Mouse (Mus musculus): ENCODE data around the gene S100a10. TPM values are rescaled to one million over a fixed set of nuclear protein-coding genes. Genes with fewer than 3 reads are reported as not detected.
A peak's percentile ranks its signal among the peaks of the same experiment; 100 is the strongest.
"Not testable (repeated sequence)": the region's sequence is repeated elsewhere in the genome, so short reads cannot be mapped to it uniquely, and the experiment has no call there.

Gene S100a10
- polyA plus RNA-seq, 1 experiment from 2014 or later: 516 TPM

- peaks cover 16% of the 10 kb centered on the region for H3K4me1 ChIP-seq
- H3K27me3 ChIP-seq: no peaks in the 10 kb centered on the region
- peak within 1 kb of the TSS; percentile 77 for H3K9ac ChIP-seq
- H3K4me2 ChIP-seq: peak within 1 kb of the TSS; percentile 67
- no peaks in the 10 kb centered on the region for H3K9me3 ChIP-seq (replicated peaks)
- H3K4me3 ChIP-seq (replicated peaks): peak within 1 kb of the TSS; percentile 74
- WGBS: under 1% methylated on average over 38 of the region's 38 CpGs
- peaks cover 13% of the 10 kb centered on the region for H3K36me3 ChIP-seq
- peak; percentile 97 for ATAC-seq (replicated peaks; ENCODE audit: low FRiP score)
- H3K27ac ChIP-seq: peak within 1 kb of the TSS; percentile 97
Observed at GRCm38 (mm10) chr3:93520330-93521193, 34.3 kb upstream of the S100a10 start, which contains the start of gene S100a11. S100a11 (plus strand) TSS chr3:93520488.

DNA sequence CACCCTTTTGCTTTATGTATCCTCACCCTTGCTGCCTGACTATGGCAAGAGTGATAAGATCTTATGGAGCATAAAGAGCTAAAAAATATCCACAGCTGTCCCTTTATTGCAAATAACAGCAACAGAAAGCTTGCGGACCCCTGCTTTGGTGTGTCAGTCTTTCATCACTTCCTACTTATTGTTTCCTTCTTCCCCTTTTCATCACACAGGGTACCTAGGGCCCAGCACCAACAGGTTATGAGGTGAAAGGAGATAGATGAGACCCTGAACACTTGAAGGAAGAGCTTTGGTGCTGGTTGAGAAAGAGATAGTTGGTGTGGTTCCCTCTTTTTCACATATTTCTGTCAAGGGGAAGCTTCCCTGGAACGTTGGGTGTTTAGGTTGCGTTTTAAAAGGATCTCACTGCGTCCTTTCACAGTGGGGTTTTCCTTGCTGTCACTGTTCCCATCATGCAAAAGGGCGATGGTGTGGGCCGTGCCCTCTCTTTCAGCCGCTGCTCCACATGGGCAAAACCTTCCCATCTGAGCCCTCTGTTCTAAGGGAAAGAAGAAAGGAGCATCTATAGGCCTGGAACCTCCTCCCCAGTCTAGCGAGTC lies 33.3 kb upstream of the S100a10 start:
- ATAC-seq (replicated peaks; ENCODE audit: low FRiP score): no peak
- peak overlapping the region; percentile 74 for H3K4me3 ChIP-seq (replicated peaks)
- H3K9ac ChIP-seq: no peak overlapping the region

GRCm38 (mm10) chr3:93522611-93523010 lies 32.3 kb upstream of the S100a10 start:
- Histone ChIP-seq H3K27ac (no peak overlapping the region), H3K27me3 (no peaks in the 10 kb centered on the region), H3K9me3 (replicated peaks) (no peaks in the 10 kb centered on the region), H3K4me1 (peaks cover 16% of the 10 kb centered on the region), H3K9ac (no peak overlapping the region), H3K4me3 (replicated peaks) (peak overlapping the region; percentile 14; the same call in 1 of the 2 replicates), H3K4me2 (peak overlapping the region; percentile 39), H3K36me3 (peaks cover 32% of the 10 kb centered on the region)
- no peak for ATAC-seq (replicated peaks; ENCODE audit: low FRiP score)
- 46% methylated on average over 7 of the region's 7 CpGs for WGBS

More for the DNA sequence above, 33.3 kb upstream of the S100a10 start:
- H3K27ac ChIP-seq: peak overlapping the region; percentile 97
- H3K4me2 ChIP-seq: peak overlapping the region; percentile 67
- no peaks in the 10 kb centered on the region for H3K27me3 ChIP-seq
- peaks cover 16% of the 10 kb centered on the region for H3K4me1 ChIP-seq
- no peaks in the 10 kb centered on the region for H3K9me3 ChIP-seq (replicated peaks)
- H3K36me3 ChIP-seq: peaks cover 23% of the 10 kb centered on the region
- 81% methylated on average over 8 of the region's 8 CpGs for WGBS

DNA sequence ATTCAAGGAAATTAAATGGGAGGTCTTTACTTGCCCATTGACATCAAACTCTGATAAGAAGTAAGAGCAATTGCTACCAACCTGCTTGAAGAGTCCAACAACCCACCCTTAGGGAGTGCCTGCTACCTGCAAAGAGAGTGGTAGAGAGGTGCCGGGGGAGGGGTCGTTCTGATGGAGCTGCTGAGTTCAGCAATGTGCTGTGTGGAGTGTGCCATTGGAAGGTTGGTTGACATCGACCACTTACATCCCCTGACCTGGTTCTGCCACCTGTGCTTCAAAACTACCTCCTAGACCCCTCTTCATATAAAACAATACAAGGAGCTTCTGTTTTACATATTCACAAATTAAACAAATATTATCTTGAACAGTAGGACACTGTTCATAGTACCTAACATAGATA lies 27.6 kb upstream of the S100a10 start:
- no peak overlapping the region for H3K4me3 ChIP-seq (replicated peaks)
- WGBS: 87% methylated on average over 3 of the region's 3 CpGs
- ATAC-seq (replicated peaks; ENCODE audit: low FRiP score): no peak

DNA sequence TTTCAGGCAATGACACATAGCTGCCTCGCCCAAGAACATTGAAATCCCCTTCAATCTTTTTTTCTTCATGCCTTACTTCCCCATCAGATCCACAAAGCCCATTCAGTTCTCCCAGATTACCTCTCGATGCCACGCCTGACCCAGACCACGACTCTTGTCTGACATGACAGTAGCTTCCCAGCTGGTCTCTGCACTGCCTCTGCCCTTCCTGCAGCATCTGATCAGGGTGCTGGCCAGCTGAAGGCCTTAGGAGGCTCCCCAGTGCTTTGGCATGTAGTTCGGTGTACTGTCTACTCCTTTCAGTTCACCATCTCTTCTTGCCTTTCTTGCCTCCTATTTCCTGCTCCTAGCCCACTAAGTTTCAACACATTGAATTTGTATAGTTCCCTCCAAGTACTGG lies 26.1 kb upstream of the S100a10 start:
- no peak overlapping the region for H3K4me3 ChIP-seq (replicated peaks)

More for the DNA sequence above, 27.6 kb upstream of the S100a10 start:
- Histone ChIP-seq H3K36me3 (peaks cover 32% of the 10 kb centered on the region), H3K27me3 (no peaks in the 10 kb centered on the region), H3K4me2 (no peak overlapping the region), H3K9ac (no peak overlapping the region), H3K4me1 (peaks cover 6% of the 10 kb centered on the region; the same call in 1 of the 2 replicates), H3K27ac (no peak overlapping the region), H3K9me3 (replicated peaks) (no peaks in the 10 kb centered on the region)

GRCm38 (mm10) chr3:93537068-93537576 lies 17.8 kb upstream of the S100a10 start:
- Histone ChIP-seq H3K4me1 (no peaks in the 10 kb centered on the region), H3K27me3 (no peaks in the 10 kb centered on the region), H3K27ac (no peak overlapping the region), H3K9me3 (replicated peaks) (no peaks in the 10 kb centered on the region), H3K9ac (no peak overlapping the region), H3K36me3 (no peaks in the 10 kb centered on the region), H3K4me3 (replicated peaks) (no peak overlapping the region), H3K4me2 (no peak overlapping the region)
- 65% methylated on average over 2 of the region's 2 CpGs for WGBS
- ATAC-seq (replicated peaks; ENCODE audit: low FRiP score): peak; percentile 40; the same call in 1 of the 2 replicates

More for the DNA sequence above, 26.1 kb upstream of the S100a10 start:
- Histone ChIP-seq H3K36me3 (peaks cover 32% of the 10 kb centered on the region), H3K4me1 (no peaks in the 10 kb centered on the region), H3K9ac (no peak overlapping the region), H3K4me2 (no peak overlapping the region), H3K27me3 (no peaks in the 10 kb centered on the region), H3K9me3 (replicated peaks) (no peaks in the 10 kb centered on the region), H3K27ac (no peak overlapping the region)
- WGBS: 84% methylated on average over 5 of the region's 5 CpGs
- ATAC-seq (replicated peaks; ENCODE audit: low FRiP score): no peak

- Histone ChIP-seq H3K27ac (no peak overlapping the region), H3K36me3 (no peaks in the 10 kb centered on the region), H3K4me2 (no peak overlapping the region), H3K4me3 (replicated peaks) (no peak overlapping the region), H3K27me3 (no peaks in the 10 kb centered on the region), H3K9ac (no peak overlapping the region), H3K4me1 (no peaks in the 10 kb centered on the region), H3K9me3 (replicated peaks) (no peaks in the 10 kb centered on the region)
- 92% methylated on average over 2 of the region's 2 CpGs for WGBS
- ATAC-seq (replicated peaks; ENCODE audit: low FRiP score): no peak
Observed at GRCm38 (mm10) chr3:93538486-93538885, 16.4 kb upstream of the S100a10 start.

DNA sequence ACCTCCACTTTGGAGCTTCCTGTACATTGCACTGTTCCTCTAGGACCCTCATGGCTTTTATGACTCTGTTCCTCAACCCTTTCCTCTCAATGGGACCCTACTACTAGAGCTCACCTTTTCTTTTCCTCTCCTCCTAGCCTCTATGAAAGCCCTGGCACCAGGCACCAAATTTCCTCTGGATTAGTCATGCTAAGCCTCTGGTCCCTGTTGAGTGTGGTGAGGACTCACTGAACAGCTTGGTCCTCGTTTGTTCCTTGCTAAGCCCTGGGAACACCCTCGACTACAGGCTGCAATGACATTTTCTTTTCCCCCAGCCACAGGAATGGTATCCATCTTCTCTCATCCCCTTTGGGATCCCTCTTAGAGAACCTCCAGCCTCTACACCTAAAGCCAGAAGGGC lies 13.4 kb upstream of the S100a10 start:
- no peak overlapping the region for H3K4me2 ChIP-seq
- H3K27me3 ChIP-seq: no peaks in the 10 kb centered on the region
- no peak for ATAC-seq (replicated peaks; ENCODE audit: low FRiP score)
- H3K27ac ChIP-seq: no peak overlapping the region
- H3K36me3 ChIP-seq: no peaks in the 10 kb centered on the region
- no peak overlapping the region for H3K9ac ChIP-seq
- H3K9me3 ChIP-seq (replicated peaks): no peaks in the 10 kb centered on the region
- H3K4me3 ChIP-seq (replicated peaks): no peak overlapping the region
- 87% methylated on average over 2 of the region's 2 CpGs for WGBS
- no peaks in the 10 kb centered on the region for H3K4me1 ChIP-seq

GRCm38 (mm10) chr3:93544170-93544569 lies 10.7 kb upstream of the S100a10 start:
- 77% methylated on average over 6 of the region's 6 CpGs for WGBS
- H3K4me3 ChIP-seq (replicated peaks); H3K27me3 ChIP-seq; H3K9me3 ChIP-seq (replicated peaks); H3K9ac ChIP-seq; H3K27ac ChIP-seq; H3K4me2 ChIP-seq; H3K36me3 ChIP-seq; ATAC-seq (replicated peaks; ENCODE audit: low FRiP score): not testable (repeated sequence)
- H3K4me1 ChIP-seq: peaks cover 11% of the 10 kb centered on the region

DNA sequence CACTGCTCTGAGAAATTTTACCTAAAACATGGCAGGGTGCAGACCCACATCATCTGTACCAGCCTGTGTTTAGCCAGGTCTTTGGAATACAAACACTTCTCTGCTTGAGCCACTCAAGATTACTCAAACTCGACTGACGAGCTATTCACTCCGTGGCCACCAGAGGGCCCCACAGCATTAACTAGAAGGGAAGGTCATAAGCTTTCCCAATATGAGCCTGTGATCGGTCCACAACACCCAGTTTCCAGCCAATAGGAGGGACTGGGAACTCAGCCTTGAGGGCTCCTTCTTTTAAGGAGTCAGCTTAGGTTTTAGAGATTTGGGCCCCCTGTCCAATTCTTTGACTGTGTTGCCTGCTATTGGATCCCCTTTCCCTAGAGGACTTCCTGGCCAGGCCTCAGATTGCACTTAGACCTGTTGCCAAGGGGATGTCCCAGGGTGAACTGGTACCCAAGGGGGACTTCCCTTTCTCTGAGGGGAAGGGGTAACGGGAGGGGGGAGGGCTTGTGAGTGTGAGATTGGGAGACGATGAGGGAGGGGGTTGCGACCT lies 7.7 kb upstream of the S100a10 start:
- ATAC-seq (replicated peaks; ENCODE audit: low FRiP score): peak; percentile 68
- 28% methylated on average over 7 of the region's 7 CpGs for WGBS
- no peak overlapping the region for H3K27ac ChIP-seq

DNA sequence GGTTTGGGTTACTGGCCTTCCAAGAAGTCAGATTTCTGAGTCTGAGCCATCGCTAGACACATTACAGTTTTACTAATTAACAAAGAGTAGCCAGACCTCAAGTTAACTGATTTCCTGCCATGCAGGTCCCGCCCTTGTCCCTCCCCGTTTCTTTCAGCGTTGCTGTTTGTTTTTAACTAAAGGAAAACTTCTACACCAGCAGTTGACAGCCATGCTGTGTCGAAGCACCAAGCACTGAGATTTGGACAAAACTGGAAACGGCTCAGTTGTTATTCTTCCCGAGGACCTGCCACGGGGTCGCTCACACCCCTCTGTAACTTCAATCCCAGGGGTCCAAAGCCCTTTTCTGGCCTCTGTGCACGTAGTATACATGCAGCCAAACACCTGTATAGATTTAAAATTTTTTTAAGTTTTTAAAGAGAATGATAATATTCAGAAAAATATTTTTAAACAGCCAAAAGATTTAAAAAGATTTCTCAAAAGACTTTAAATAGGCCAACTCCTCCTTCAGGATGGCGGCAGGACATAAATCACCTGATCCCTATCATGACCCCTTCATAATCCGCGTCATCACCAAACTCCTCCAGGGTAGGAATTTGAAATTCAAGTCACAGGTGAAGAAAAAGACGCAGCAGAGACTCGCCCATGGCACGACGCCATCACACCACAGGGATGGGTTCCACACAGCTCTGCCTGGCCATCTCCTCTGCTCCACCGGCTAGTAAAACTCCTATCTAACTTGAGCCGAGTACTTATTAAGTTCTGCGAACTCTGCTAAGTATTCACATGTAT lies 6.9 kb upstream of the S100a10 start:
- Histone ChIP-seq H3K27ac (no peak overlapping the region), H3K27me3 (no peaks in the 10 kb centered on the region), H3K9me3 (replicated peaks) (no peaks in the 10 kb centered on the region), H3K9ac (no peak overlapping the region), H3K4me3 (replicated peaks) (no peak overlapping the region), H3K4me1 (peaks cover 11% of the 10 kb centered on the region), H3K36me3 (no peaks in the 10 kb centered on the region), H3K4me2 (no peak overlapping the region)
- ATAC-seq (replicated peaks; ENCODE audit: low FRiP score): peak; percentile 47; the same call in 1 of the 2 replicates
- 57% methylated on average over 20 of the region's 20 CpGs for WGBS

More for the DNA sequence above, 7.7 kb upstream of the S100a10 start:
- Histone ChIP-seq H3K4me1 (peaks cover 11% of the 10 kb centered on the region), H3K4me2 (no peak overlapping the region), H3K27me3 (no peaks in the 10 kb centered on the region), H3K36me3 (no peaks in the 10 kb centered on the region), H3K4me3 (replicated peaks) (no peak overlapping the region), H3K9me3 (replicated peaks) (no peaks in the 10 kb centered on the region), H3K9ac (no peak overlapping the region)

Data from kidney, embryonic 15.5 days (tissue).